Mouse (Mus musculus) heart, embryonic 13.5 days (tissue): Measurements from ENCODE around the gene Brat1. TPM values are rescaled to one million over a fixed set of nuclear protein-coding genes. Genes with fewer than 3 reads are reported as not detected.
A peak's percentile ranks its signal among the peaks of the same experiment; 100 is the strongest.
"Not testable (repeated sequence)": the region's sequence is repeated elsewhere in the genome, so short reads cannot be mapped to it uniquely, and the experiment has no call there.

Experiments
- ATAC-seq: fragments of 200-750 bp; cut with Nextera tagmentation; 2 replicates; pipeline ENCODE4 v1.8.0; 2017; ENCODE audit warnings: moderate TSS enrichment; ENCODE audit not compliant: insufficient number of reproducible peaks, low FRiP score, low TSS enrichment; ENCODE audit errors: extremely low read depth
- H3K27ac ChIP-seq: fragments of 300-500 bp; sonication (generic); replicated peaks from 2 replicates; pipeline ENCODE4 v1.5.1; 2015; ENCODE audit warnings: moderate library complexity, mild to moderate bottlenecking, inconsistent platforms
- H3K27me3 ChIP-seq: fragments of 300-500 bp; sonication (generic); replicated peaks from 2 replicates; pipeline ENCODE4 v1.6.1; 2015; ENCODE audit warnings: mild to moderate bottlenecking, inconsistent platforms
- H3K36me3 ChIP-seq: fragments of 300-500 bp; sonication (generic); 2 replicates; pipeline ENCODE4 v1.6.1; 2015; ENCODE audit warnings: mild to moderate bottlenecking, inconsistent platforms
- H3K4me1 ChIP-seq: fragments of 300-500 bp; sonication (generic); 2 replicates; pipeline ENCODE4 v1.6.1; 2015; ENCODE audit warnings: inconsistent platforms
- H3K4me2 ChIP-seq: fragments of 300-500 bp; sonication (generic); 2 replicates; pipeline ENCODE4 v1.6.1; 2015; ENCODE audit warnings: inconsistent platforms, mild to moderate bottlenecking, moderate library complexity
- H3K4me3 ChIP-seq: fragments of 300-500 bp; sonication (generic); 2 replicates; pipeline ENCODE4 v1.5.1; 2015; ENCODE audit warnings: moderate library complexity, mild to moderate bottlenecking, inconsistent platforms
- H3K9ac ChIP-seq: fragments of 300-500 bp; sonication (generic); 2 replicates; pipeline ENCODE4 v1.6.1; 2015; ENCODE audit warnings: inconsistent platforms, mild to moderate bottlenecking, moderate library complexity
- H3K9me3 ChIP-seq: fragments of 300-500 bp; sonication (generic); 2 replicates; pipeline ENCODE4 v1.6.1; 2016; ENCODE audit warnings: inconsistent platforms
- WGBS: fragments of 180-500 bp; shearing (Covaris S2); methylation state at CpG from one replicate; pipeline ENCODE4 v1.1.7; 2015; ENCODE audit warnings: mixed read lengths; 5-methylcytosine and 5-hydroxymethylcytosine counted together
- polyA plus RNA-seq: library from polyadenylated mRNA; unstranded; fragments of >200 nt; fragmentation: Nextera tagmentation; extraction: Ambion mirVana; gene quantifications from 2 replicates; pipeline ENCODE4 v1.2.1, GENCODE M21; 2015

Gene Brat1
- polyA plus RNA-seq: 12.9 and 13.9 TPM in 2 replicates

DNA sequence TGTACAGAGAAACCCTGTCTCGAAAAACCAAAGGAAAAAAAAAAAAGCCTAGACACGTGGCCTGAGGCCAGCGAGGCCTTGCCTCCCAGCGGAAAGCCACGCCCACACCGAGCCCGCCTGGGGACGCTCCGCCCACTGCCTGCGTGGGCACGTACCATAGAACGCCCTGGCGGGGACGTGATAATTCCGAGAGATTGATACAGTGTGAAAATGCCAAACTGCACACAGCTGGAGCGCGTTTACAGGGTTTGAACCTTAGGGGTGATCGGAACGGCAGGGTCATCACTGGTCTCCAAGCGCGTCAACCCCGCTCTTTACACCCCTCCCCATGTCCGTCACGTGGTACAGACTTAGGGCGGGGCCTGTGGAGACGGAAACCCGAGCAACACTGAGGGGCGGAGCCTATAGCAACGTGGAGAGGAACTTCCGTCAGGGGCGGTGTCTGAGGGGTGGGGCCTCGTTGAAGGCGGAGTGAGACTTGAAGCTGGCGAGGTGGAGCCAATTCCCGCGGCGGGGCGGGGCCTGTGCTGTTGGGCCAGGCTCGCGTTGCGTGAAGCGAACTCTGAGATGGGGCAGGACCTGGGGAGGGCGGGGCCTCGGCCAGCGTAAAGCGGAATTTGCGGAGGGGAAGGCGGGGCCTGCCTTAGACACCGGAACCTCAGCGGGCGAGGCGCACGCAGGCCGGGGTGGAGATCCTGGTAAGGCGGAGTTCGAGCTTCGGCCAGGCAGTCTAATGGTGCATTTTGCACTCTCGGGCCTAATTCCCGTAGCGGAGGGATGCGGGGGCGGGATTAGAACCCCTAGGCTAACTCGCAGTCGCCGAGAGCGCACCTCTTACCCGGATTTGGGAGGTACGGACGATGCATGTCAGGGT is at the start of gene Brat1:
Gene Brat1, plus strand, starts transcription at position 634 of the 874 bp plus-strand sequence.
- Histone ChIP-seq H3K4me1 (peaks cover 50% of the 10 kb centered on the region), H3K4me3 (peak within 1 kb of the TSS; percentile 73), H3K9ac (peak within 1 kb of the TSS; percentile 89), H3K27me3 (no peaks in the 10 kb centered on the region), H3K36me3 (peaks cover 21% of the 10 kb centered on the region), H3K4me2 (peak within 1 kb of the TSS; percentile 89), H3K27ac (peak within 1 kb of the TSS; percentile 86), H3K9me3 (no peaks in the 10 kb centered on the region)
- WGBS: under 1% methylated on average over 69 of the region's 69 CpGs
- ATAC-seq: peak; percentile 92

DNA sequence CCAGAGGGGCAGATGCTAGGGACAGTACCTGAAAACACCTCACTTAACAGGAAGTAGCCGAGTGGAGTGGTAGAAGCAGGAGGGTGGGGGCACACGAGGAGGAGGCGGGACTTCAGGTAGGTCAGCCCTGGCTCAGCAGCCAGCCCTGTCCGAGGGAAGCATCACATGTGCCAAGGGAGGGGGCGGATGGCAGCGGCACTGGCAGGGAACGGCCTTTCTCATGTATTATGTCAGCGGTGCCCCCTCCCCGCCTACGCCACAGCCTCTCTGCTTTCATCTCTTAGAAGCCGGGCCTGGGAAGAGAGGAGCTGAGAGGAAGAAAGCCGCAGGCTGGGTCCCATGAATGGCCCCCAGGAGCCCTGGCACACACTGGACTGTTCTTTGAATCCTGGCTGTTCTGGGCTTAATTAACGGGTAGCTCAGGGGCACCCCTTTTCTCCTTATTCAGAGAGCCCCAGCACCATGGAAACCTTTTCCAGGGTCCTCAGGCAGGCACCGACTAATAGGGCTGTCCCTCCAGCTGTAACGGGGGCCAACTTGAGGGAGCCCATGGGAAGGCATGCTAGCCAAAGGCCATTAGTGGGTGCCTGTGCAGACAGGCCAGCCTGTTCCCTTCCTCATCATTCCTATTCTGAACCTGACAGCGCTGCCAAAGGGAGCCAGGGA is 45.1 kb upstream of the Brat1 start:
- H3K9me3 ChIP-seq: no peaks in the 10 kb centered on the region
- H3K27me3 ChIP-seq: peaks cover 7% of the 10 kb centered on the region
- ATAC-seq: no peak
- no peak overlapping the region for H3K4me3 ChIP-seq
- no peak overlapping the region for H3K27ac ChIP-seq
- no peak overlapping the region for H3K4me2 ChIP-seq
- 0 out of 2 replicates have a peak overlapping the region, but pooled peaks have one; percentile 44 for H3K9ac ChIP-seq
- H3K4me1 ChIP-seq: peaks cover 37% of the 10 kb centered on the region
- WGBS: 46% methylated on average over 16 of the region's 16 CpGs
- no peaks in the 10 kb centered on the region; the same call in 1 of the 2 replicates for H3K36me3 ChIP-seq

DNA sequence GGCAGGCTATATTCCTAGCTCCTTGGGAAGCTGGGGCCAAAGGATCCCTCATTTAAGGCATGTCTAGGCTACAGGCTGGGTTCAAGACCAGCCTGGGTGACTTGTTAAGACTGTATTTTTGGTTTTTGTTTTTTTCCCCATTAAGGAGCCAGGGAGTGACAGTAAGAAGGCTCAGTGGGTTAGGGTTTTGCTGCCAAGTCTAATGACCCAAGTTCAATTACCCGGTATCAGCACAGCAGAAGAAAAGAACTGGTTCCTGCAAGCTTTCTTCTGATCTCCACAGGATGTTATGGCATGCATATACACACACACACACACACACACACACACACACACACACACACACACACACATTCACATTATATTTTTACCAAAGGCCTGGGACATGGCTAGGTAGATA is 44.4 kb upstream of the Brat1 start:
- Histone ChIP-seq H3K9me3 (no peaks in the 10 kb centered on the region), H3K27me3 (peaks cover 7% of the 10 kb centered on the region), H3K27ac (no peak overlapping the region), H3K4me1 (peaks cover 37% of the 10 kb centered on the region), H3K9ac (0 out of 2 replicates have a peak overlapping the region, but pooled peaks have one; percentile 19), H3K4me2 (no peak overlapping the region), H3K4me3 (no peak overlapping the region), H3K36me3 (no peaks in the 10 kb centered on the region; the same call in 1 of the 2 replicates)
- no peak for ATAC-seq
- WGBS: 69% methylated on average over 1 of the region's 1 CpGs

DNA sequence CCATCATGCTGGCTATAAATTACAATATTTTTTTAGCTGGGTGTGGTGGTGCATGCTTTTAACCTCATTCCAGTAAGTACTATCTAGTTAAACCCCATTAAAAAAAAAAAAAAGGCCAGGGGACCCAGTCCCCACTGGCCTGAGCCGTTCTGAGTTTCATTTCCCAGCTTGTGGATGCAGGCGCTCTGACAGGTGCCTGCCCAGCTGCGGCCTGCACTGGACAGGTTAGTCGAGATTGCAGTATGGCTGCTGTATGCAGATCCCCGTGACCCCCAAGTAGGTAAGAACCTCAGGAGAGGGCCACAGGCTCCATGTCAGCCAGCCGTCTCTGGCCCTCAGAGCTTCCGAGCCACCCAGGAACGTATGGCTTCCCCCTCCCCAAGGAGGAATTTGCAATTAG is 43.4 kb upstream of the Brat1 start:
- no peaks in the 10 kb centered on the region for H3K9me3 ChIP-seq
- ATAC-seq: no peak
- no peak overlapping the region for H3K4me3 ChIP-seq
- peaks cover 37% of the 10 kb centered on the region for H3K4me1 ChIP-seq
- H3K36me3 ChIP-seq: peaks cover 7% of the 10 kb centered on the region
- peak overlapping the region; percentile 53 for H3K4me2 ChIP-seq
- peaks cover 7% of the 10 kb centered on the region for H3K27me3 ChIP-seq
- peak overlapping the region; percentile 73 for H3K27ac ChIP-seq
- whole genome bisulfite sequencing: 43% methylated on average over 8 of the region's 8 CpGs
- H3K9ac ChIP-seq: peak overlapping the region; percentile 66

DNA sequence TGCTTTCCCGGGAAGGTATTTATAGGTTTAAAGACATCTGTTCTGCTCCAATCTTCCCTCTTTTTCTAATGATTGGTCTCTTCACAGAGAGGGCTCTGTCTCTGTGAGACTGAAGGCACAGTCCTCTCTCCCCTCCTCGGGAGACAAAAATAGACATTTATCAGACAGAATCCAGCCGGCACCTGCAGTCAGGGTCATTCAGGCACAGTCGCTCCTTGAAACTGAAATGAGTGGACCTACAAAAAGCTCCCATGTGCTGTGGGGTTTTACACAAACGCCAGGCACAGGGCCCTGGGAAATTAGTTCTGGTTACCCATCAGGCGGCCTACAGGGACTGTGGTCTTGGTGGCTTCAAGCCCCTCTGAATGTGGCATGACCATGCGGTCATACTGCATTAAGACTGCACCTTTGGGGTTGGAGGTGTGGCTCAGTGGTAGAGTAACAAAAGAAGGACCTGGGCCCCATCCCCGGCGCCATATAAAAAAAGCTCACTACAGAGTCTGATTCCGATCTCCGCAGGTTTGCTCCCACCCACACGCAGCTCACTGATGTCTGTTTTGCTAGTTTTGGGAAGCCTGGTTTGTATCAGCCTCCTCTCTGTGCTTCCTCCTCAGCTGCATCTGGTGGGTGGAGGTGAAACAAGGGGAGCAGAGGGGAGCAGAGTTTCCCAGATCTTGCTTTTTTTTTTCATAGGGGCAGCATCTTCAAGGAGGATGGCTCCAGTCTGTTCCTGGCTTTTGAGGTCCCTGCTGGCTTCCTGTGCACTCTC is 42.8 kb upstream of the Brat1 start:
- WGBS: 34% methylated on average over 12 of the region's 12 CpGs
- H3K4me3 ChIP-seq: no peak overlapping the region
- H3K9ac ChIP-seq: peak overlapping the region; percentile 66
- H3K27me3 ChIP-seq: peaks cover 7% of the 10 kb centered on the region
- H3K27ac ChIP-seq: peak overlapping the region; percentile 73
- peak overlapping the region; percentile 53 for H3K4me2 ChIP-seq
- H3K36me3 ChIP-seq: peaks cover 7% of the 10 kb centered on the region
- H3K9me3 ChIP-seq: no peaks in the 10 kb centered on the region
- peaks cover 37% of the 10 kb centered on the region for H3K4me1 ChIP-seq
- no peak for ATAC-seq

DNA sequence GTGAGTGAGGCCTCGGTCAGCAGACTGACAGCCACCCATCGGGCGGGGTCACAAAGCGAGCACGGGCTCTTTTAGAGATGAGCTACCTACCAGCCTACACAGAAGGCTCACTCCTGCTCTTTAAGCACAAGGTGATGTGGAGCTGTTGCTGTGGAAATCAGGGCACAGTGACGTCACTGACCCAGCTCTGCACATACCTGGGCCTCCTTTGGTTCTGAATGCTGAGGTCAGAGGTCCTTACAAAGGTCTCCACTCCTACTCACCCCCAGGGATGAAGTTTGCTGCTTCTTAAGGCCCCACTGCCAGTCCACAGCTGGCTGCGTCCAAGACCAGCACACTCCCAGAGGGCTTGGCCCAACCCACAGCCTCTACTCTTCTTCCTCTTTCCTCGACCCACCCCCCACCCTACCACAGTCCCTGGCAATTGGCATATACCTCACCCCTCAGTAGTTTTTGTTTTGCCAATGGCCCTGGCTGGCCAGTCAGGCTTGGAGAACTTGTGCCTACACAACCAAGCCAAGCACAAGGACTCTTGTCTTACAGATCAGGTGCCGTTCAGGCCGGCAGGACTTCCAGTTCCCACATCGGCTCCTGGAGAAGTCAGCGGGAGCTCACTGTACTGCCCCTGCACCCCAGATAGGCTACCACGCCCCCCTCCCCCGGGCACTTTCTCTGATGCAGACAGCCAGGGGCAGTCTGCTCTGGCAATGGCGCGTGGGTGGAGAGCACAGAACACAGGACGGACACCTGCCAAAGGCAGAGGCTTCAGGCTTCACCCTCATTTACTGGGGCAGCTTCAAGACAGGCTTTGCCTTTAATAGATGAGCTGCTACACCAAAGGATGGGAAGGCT is 41.8 kb upstream of the Brat1 start:
- peaks cover 10% of the 10 kb centered on the region for H3K36me3 ChIP-seq
- ATAC-seq: no peak
- peaks cover 7% of the 10 kb centered on the region for H3K27me3 ChIP-seq
- no peaks in the 10 kb centered on the region for H3K9me3 ChIP-seq
- H3K4me3 ChIP-seq: no peak overlapping the region
- H3K27ac ChIP-seq: peak overlapping the region; percentile 73; the same call in 1 of the 2 replicates
- WGBS: 62% methylated on average over 17 of the region's 17 CpGs
- H3K9ac ChIP-seq: peak overlapping the region; percentile 66
- H3K4me1 ChIP-seq: peaks cover 37% of the 10 kb centered on the region
- H3K4me2 ChIP-seq: no peak overlapping the region

DNA sequence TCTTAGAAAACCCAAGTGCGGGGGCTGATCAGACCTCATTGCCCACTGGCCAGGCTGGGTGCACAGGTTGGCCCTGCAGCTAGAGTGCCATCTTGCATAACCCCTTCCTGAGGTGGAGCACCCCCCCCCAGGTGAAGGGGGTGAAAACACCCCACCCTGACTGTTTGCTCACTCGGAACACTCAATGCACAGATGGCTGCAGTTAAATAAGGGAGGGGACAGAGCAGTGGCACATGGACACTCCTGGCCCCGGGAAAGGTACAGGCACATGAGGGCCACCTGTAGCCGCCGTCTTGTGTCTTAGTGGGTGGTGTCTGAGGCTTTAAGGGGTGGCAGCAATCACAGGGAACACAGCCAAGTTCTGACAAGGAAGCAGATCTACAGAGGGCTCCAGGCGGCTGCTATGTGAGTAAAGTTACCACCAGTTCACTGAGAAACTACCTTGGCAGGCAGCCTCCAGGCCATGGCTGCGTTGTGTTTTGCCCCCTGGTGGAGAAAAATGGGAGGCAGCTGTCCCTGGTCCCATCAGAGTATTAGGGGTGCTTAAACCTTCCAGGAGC is 41.1 kb upstream of the Brat1 start:
- no peak overlapping the region for H3K4me2 ChIP-seq
- peaks cover 17% of the 10 kb centered on the region for H3K36me3 ChIP-seq
- ATAC-seq: 0 out of 2 replicates have a peak, but pooled peaks have one; percentile 23
- peaks cover 7% of the 10 kb centered on the region for H3K27me3 ChIP-seq
- 47% methylated on average over 7 of the region's 7 CpGs for WGBS
- H3K4me1 ChIP-seq: peaks cover 37% of the 10 kb centered on the region
- H3K9me3 ChIP-seq: peaks cover 2% of the 10 kb centered on the region
- H3K9ac ChIP-seq: no peak overlapping the region
- no peak overlapping the region for H3K27ac ChIP-seq
- no peak overlapping the region for H3K4me3 ChIP-seq

DNA sequence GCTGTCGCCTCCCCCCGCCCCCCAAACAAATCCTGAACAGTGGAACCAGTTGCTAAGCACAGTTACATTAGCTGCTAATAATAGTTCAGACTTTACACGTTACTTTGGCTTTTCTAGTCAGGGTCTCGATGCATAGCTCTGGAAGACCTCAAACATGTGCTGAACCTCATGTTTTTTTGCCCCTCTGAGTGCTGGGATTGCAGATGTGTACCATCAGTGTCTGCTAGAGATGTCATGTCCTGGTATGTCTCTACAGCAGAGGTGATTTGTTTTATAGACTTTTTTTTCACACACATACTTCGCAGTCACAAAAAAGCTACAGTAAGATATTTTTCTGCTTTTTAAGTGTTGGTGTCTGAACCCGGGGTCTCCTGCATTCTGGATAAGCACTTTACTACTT is 32.7 kb upstream of the Brat1 start:
- H3K27ac ChIP-seq: no peak overlapping the region
- peak overlapping the region; percentile 47; the same call in 1 of the 2 replicates for H3K9ac ChIP-seq
- no peak overlapping the region for H3K4me2 ChIP-seq
- H3K36me3 ChIP-seq: peaks cover 74% of the 10 kb centered on the region
- peaks cover 6% of the 10 kb centered on the region; the same call in 1 of the 2 replicates for H3K4me1 ChIP-seq
- no peak for ATAC-seq
- H3K4me3 ChIP-seq: no peak overlapping the region
- H3K9me3 ChIP-seq: peaks cover 9% of the 10 kb centered on the region
- WGBS: 60% methylated on average over 6 of the region's 6 CpGs
- no peaks in the 10 kb centered on the region for H3K27me3 ChIP-seq

DNA sequence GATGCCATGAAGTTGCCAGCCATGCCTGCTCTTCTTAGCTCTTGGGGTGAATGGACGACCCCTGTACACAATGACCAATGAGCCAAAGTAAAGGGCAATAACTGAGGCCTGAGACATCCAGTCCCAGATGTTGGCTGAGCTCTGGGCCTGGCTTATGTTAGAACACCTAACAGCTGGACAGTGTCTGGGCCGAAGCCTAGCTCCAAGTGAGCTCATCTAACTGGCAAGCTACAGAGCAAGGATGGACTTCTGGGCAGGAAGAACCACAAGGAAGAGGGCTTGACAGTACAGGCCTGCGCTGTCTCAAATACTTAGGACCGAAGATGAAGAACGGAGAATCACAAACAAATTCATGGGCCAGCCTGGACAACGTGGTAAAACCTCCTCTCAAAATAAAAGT is 32.2 kb upstream of the Brat1 start:
- not testable (repeated sequence) for H3K27ac ChIP-seq, H3K4me1 ChIP-seq, H3K9me3 ChIP-seq, H3K4me3 ChIP-seq, H3K4me2 ChIP-seq, ATAC-seq, H3K27me3 ChIP-seq, H3K9ac ChIP-seq
- 87% methylated on average over 6 of the region's 6 CpGs for WGBS
- peaks cover 78% of the 10 kb centered on the region for H3K36me3 ChIP-seq

DNA sequence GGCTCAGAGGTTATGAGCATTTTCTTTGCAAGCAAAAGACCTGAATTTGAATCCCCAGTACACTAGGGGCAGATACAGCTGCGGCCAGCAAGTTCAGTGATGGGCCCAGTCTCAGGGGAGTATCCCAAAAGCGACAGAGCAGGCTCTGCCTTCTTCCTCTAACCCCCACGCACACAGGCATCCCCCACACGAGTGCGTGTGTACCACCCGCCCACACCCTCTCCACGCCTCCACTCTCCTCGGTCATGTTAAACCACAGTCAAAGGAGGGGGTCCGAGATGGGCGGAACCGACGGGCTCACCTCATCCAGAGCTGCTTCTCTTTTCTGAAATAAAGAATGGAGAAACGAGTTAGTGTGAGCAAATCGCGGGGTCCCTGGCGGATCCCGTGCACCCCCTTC is 30.8 kb upstream of the Brat1 start:
- 73% methylated on average over 17 of the region's 17 CpGs for WGBS

More for the DNA sequence above, 30.8 kb upstream of the Brat1 start:
- Histone ChIP-seq H3K4me2 (no peak overlapping the region), H3K27me3 (no peaks in the 10 kb centered on the region), H3K27ac (no peak overlapping the region), H3K4me3 (no peak overlapping the region), H3K36me3 (peaks cover 77% of the 10 kb centered on the region), H3K4me1 (peaks cover 6% of the 10 kb centered on the region; the same call in 1 of the 2 replicates), H3K9ac (no peak overlapping the region), H3K9me3 (peaks cover 3% of the 10 kb centered on the region)
- ATAC-seq: no peak
